Mouse (Mus musculus) CH12.LX (cell line): ENCODE measurements around the gene Arhgap25. TPM values are rescaled to one million over a fixed set of nuclear protein-coding genes. Genes with fewer than 3 reads are reported as not detected.

Experiments
- DNase-seq: peaks from one replicate; pipeline ENCODE4 v3.0.0-alpha.2; 2013; ENCODE audit errors: extremely low read depth
- H3K27ac ChIP-seq: 2 replicates; pipeline ENCODE4 v1.5.1; 2012; ENCODE audit warnings: low read depth, mild to moderate bottlenecking, control low read depth, moderate library complexity; ENCODE audit not compliant: insufficient read depth
- H3K27me3 ChIP-seq: replicated peaks from 2 replicates; pipeline ENCODE3; 2012; ENCODE audit warnings: inconsistent platforms
- H3K36me3 ChIP-seq, 2 experiments: replicated peaks in 1 of 2; 2 replicates each; pipeline versions ENCODE3 to v1.6.1; 2012; ENCODE audit warnings: inconsistent platforms in 1 of 2, low read length in 1 of 2, mild to moderate bottlenecking in 1 of 2, mixed read lengths in 1 of 2, moderate library complexity in 1 of 2; ENCODE audit not compliant: control insufficient read depth in 1 of 2, insufficient read depth in 1 of 2
- H3K4me1 ChIP-seq, 2 experiments: 2 replicates each; pipeline ENCODE4 v1.6.1; 2012; ENCODE audit warnings: inconsistent platforms in 1 of 2, moderate library complexity in 1 of 2; ENCODE audit not compliant: insufficient read depth in 2 of 2, control insufficient read depth in 1 of 2
- H3K4me2 ChIP-seq: 2 replicates; pipeline ENCODE4 v1.6.1; 2012; ENCODE audit warnings: low read depth, mild to moderate bottlenecking, control low read depth; ENCODE audit not compliant: poor library complexity, insufficient read depth, severe bottlenecking
- H3K4me3 ChIP-seq, 3 experiments: fragments of 150-350 bp in 1 of 3; sonication (generic) in 1 of 3; replicated peaks in 1 of 3; 2 replicates each; pipeline versions ENCODE3 to v1.5.1; 2011 to 2012; ENCODE audit warnings: low read depth in 2 of 3, low read length in 2 of 3, mild to moderate bottlenecking in 2 of 3, moderate library complexity in 2 of 3, control low read depth in 1 of 3, improper control_type of control experiment in 1 of 3, inconsistent platforms in 1 of 3, mixed read lengths in 1 of 3; ENCODE audit not compliant: poor library complexity in 1 of 3
- H3K79me2 ChIP-seq: replicated peaks from 2 replicates; pipeline ENCODE4 v1.6.1; 2012; ENCODE audit warnings: mild to moderate bottlenecking, moderate library complexity; ENCODE audit not compliant: control insufficient read depth, poor library complexity, insufficient read depth, severe bottlenecking; ENCODE audit errors: extremely low read depth
- H3K9ac ChIP-seq: 2 replicates; pipeline ENCODE4 v1.6.1; 2012; ENCODE audit warnings: low read depth, mild to moderate bottlenecking, control low read depth, moderate library complexity; ENCODE audit not compliant: insufficient read depth
- H3K9me3 ChIP-seq: replicated peaks from 2 replicates; pipeline ENCODE3; 2012; ENCODE audit warnings: low read length, inconsistent platforms, mixed read lengths
- BHLHE40 ChIP-seq: IDR thresholded peaks from 2 replicates; pipeline ENCODE4 v1.6.1; 2011; ENCODE audit warnings: mild to moderate bottlenecking, low read depth, low read length, improper control_type of control experiment
- CHD1 ChIP-seq: IDR thresholded peaks from 2 replicates; pipeline ENCODE4 v1.6.1; 2012; ENCODE audit warnings: low read depth, low read length, improper control_type of control experiment, inconsistent platforms
- CHD2 ChIP-seq: IDR thresholded peaks from 2 replicates; pipeline ENCODE4 v1.6.1; 2011; ENCODE audit warnings: low read length, improper control_type of control experiment
- CTCF ChIP-seq, 2 experiments: IDR thresholded peaks in 1 of 2; conservative IDR thresholded peaks in 1 of 2; 2 replicates each; pipeline ENCODE4 v1.5.1; 2011 to 2012; ENCODE audit warnings: low read depth in 2 of 2, low read length in 2 of 2, improper control_type of control experiment in 1 of 2, inconsistent platforms in 1 of 2, mild to moderate bottlenecking in 1 of 2, moderate library complexity in 1 of 2
- E2F4 ChIP-seq: IDR thresholded peaks from 2 replicates; pipeline ENCODE4 v1.6.1; 2011; ENCODE audit warnings: low read depth, low read length, improper control_type of control experiment; ENCODE audit not compliant: insufficient replicate concordance
- ELF1 ChIP-seq: IDR thresholded peaks from 2 replicates; pipeline ENCODE4 v1.6.1; 2014; ENCODE audit warnings: low read depth, mild to moderate bottlenecking, inconsistent platforms, low read length, improper control_type of control experiment
- EP300 ChIP-seq: IDR thresholded peaks from 2 replicates; pipeline ENCODE4 v1.6.1; 2011; ENCODE audit warnings: low read length, improper control_type of control experiment
- ETS1 ChIP-seq: conservative IDR thresholded peaks from 2 replicates; pipeline ENCODE4 v1.6.1; 2012; ENCODE audit warnings: low read depth, mild to moderate bottlenecking, inconsistent platforms, low read length, improper control_type of control experiment, moderate library complexity
- GABPA ChIP-seq: IDR thresholded peaks from 2 replicates; pipeline ENCODE4 v1.6.1; 2012; ENCODE audit warnings: low read depth, low read length, improper control_type of control experiment, inconsistent platforms; ENCODE audit not compliant: insufficient replicate concordance
- HCFC1 ChIP-seq: IDR thresholded peaks from 2 replicates; pipeline ENCODE4 v1.6.1; 2012; ENCODE audit warnings: low read depth, mild to moderate bottlenecking, inconsistent platforms, low read length, improper control_type of control experiment
- IRF4 ChIP-seq: IDR thresholded peaks from 2 replicates; pipeline ENCODE4 v1.6.1; 2014; ENCODE audit warnings: low read depth, mild to moderate bottlenecking, inconsistent platforms, low read length, improper control_type of control experiment
- JUN ChIP-seq: IDR thresholded peaks from 2 replicates; pipeline ENCODE4 v1.6.1; 2011; ENCODE audit warnings: low read depth, mild to moderate bottlenecking, low read length, improper control_type of control experiment, moderate library complexity; ENCODE audit not compliant: insufficient read depth
- JUND ChIP-seq: conservative IDR thresholded peaks from 2 replicates; pipeline ENCODE4 v1.6.1; 2011; ENCODE audit warnings: low read depth, low read length, improper control_type of control experiment
- KAT2A ChIP-seq: IDR thresholded peaks from 2 replicates; pipeline ENCODE4 v1.6.1; 2012; ENCODE audit warnings: low read length, improper control_type of control experiment, inconsistent platforms; ENCODE audit not compliant: insufficient replicate concordance
- MAFK ChIP-seq: IDR thresholded peaks from 2 replicates; pipeline ENCODE4 v1.6.1; 2011; ENCODE audit warnings: low read length, improper control_type of control experiment; ENCODE audit not compliant: insufficient replicate concordance
- MAX ChIP-seq: IDR thresholded peaks from 2 replicates; pipeline ENCODE4 v1.6.1; 2011; ENCODE audit warnings: low read length, improper control_type of control experiment
- MAZ ChIP-seq: IDR thresholded peaks from 2 replicates; pipeline ENCODE4 v1.6.1; 2012; ENCODE audit warnings: low read depth, mild to moderate bottlenecking, inconsistent platforms, low read length, improper control_type of control experiment, moderate library complexity
- MEF2A ChIP-seq: IDR thresholded peaks from 2 replicates; pipeline ENCODE4 v1.6.1; 2014; ENCODE audit warnings: low read depth, mild to moderate bottlenecking, inconsistent platforms, low read length, improper control_type of control experiment, borderline replicate concordance
- MXI1 ChIP-seq: IDR thresholded peaks from 2 replicates; pipeline ENCODE4 v1.6.1; 2011; ENCODE audit warnings: mild to moderate bottlenecking, low read depth, low read length, improper control_type of control experiment
- MYC ChIP-seq: IDR thresholded peaks from 2 replicates; pipeline ENCODE4 v1.6.1; 2011; ENCODE audit warnings: low read depth, mild to moderate bottlenecking, improper control_type of control experiment, low read length
- NELFE ChIP-seq: IDR thresholded peaks from 2 replicates; pipeline ENCODE4 v1.6.1; 2011; ENCODE audit warnings: low read depth, low read length, improper control_type of control experiment
- NRF1 ChIP-seq: IDR thresholded peaks from 2 replicates; pipeline ENCODE4 v1.6.1; 2014; ENCODE audit warnings: low read depth, mild to moderate bottlenecking, inconsistent platforms, low read length, improper control_type of control experiment, moderate library complexity
- PAX5 ChIP-seq: IDR thresholded peaks from 2 replicates; pipeline ENCODE4 v1.6.1; 2012; ENCODE audit warnings: low read length, inconsistent platforms, mixed read lengths
- POLR2A ChIP-seq: IDR thresholded peaks from 2 replicates; pipeline ENCODE4 v1.6.1; 2011; ENCODE audit warnings: low read depth, mild to moderate bottlenecking, improper control_type of control experiment, low read length
- POLR2AphosphoS2 ChIP-seq: IDR thresholded peaks from 2 replicates; pipeline ENCODE4 v1.6.1; 2011; ENCODE audit warnings: low read depth, low read length, improper control_type of control experiment
- RAD21 ChIP-seq: IDR thresholded peaks from 2 replicates; pipeline ENCODE4 v1.6.1; 2011; ENCODE audit warnings: low read depth, mild to moderate bottlenecking, low read length, improper control_type of control experiment, moderate library complexity
- RCOR1 ChIP-seq: conservative IDR thresholded peaks from 2 replicates; pipeline ENCODE4 v1.6.1; 2012; ENCODE audit warnings: low read depth, mild to moderate bottlenecking, inconsistent platforms, low read length, improper control_type of control experiment
- SMC3 ChIP-seq: IDR thresholded peaks from 2 replicates; pipeline ENCODE4 v1.6.1; 2011; ENCODE audit warnings: low read depth, low read length, improper control_type of control experiment
- TBP ChIP-seq: conservative IDR thresholded peaks from 2 replicates; pipeline ENCODE4 v1.6.1; 2011; ENCODE audit warnings: low read depth, low read length, improper control_type of control experiment
- TCF12 ChIP-seq: IDR thresholded peaks from 2 replicates; pipeline ENCODE4 v1.6.1; 2014; ENCODE audit warnings: low read depth, mild to moderate bottlenecking, inconsistent platforms, low read length, improper control_type of control experiment
- UBTF ChIP-seq: IDR thresholded peaks from 2 replicates; pipeline ENCODE4 v1.6.1; 2012; ENCODE audit warnings: low read depth, mild to moderate bottlenecking, inconsistent platforms, low read length, improper control_type of control experiment, moderate library complexity
- USF1 ChIP-seq: IDR thresholded peaks from 2 replicates; pipeline ENCODE4 v1.6.1; 2014; ENCODE audit warnings: low read depth, mild to moderate bottlenecking, inconsistent platforms, low read length, improper control_type of control experiment
- USF2 ChIP-seq: conservative IDR thresholded peaks from 2 replicates; pipeline ENCODE4 v1.6.1; 2011; ENCODE audit warnings: low read depth, low read length, improper control_type of control experiment
- ZC3H11A ChIP-seq: IDR thresholded peaks from 2 replicates; pipeline ENCODE4 v1.6.1; 2012; ENCODE audit warnings: low read depth, mild to moderate bottlenecking, inconsistent platforms, low read length, improper control_type of control experiment
- ZKSCAN1 ChIP-seq: IDR thresholded peaks from 2 replicates; pipeline ENCODE4 v1.6.1; 2012; ENCODE audit warnings: low read depth, inconsistent platforms, low read length, improper control_type of control experiment, borderline replicate concordance
- ZMIZ1 ChIP-seq: IDR thresholded peaks from 2 replicates; pipeline ENCODE4 v1.6.1; 2012; ENCODE audit warnings: low read depth, mild to moderate bottlenecking, inconsistent platforms, low read length, improper control_type of control experiment
- ZNF384 ChIP-seq: IDR thresholded peaks from 2 replicates; pipeline ENCODE4 v1.6.1; 2012; ENCODE audit warnings: low read depth, low read length, improper control_type of control experiment, inconsistent platforms
- dilution Hi-C: fragments of 300-500 bp; cut with MboI; formaldehyde crosslinking; loops from 2 replicates; pipeline ENCODE4 v1.14.3; 2020; ENCODE audit warnings: low sequenced_read_pairs; ENCODE audit not compliant: extremely low pct_unique_long_range_greater_than_20kb, extremely low pct_ligation_motif_present
- in situ Hi-C: fragments of 300-500 bp; cut with MboI; formaldehyde crosslinking; loops from 3 replicates; pipeline ENCODE4 v1.14.3; 2019; ENCODE audit warnings: low sequenced_read_pairs, low pct_ligation_motif_present, low pct_unique_long_range_greater_than_20kb, mixed read lengths
- polyA plus RNA-seq: library from polyadenylated mRNA; unstranded; fragments of >175 nt; gene quantifications from 2 replicates; pipeline ENCODE4 v1.2.1, GENCODE M21; 2012; ENCODE audit warnings: low read depth; ENCODE audit not compliant: insufficient read length
- total RNA-seq, 2 experiments: library from RNA; depleted of rRNA; stranded (reverse); fragments of 300-350 nt in 1 of 2; fragments of >200 nt in 1 of 2; gene quantifications; 2 replicates each; pipeline ENCODE4 v1.2.3; 2012 to 2014

The Arhgap25 gene
- total and polyA plus RNA-seq, 3 experiments = 11.7 to 16.5 (median 12.5) TPM

- peak overlapping the region; percentile 32; the same call in 1 of the 2 replicates for H3K27ac ChIP-seq
- H3K4me1 ChIP-seq = peaks cover 12 to 72% of the 10 kb centered on the region in 2 experiments
- peak overlapping the region; percentile 59 for H3K9ac ChIP-seq
- H3K79me2 ChIP-seq = peaks cover 18% of the 10 kb centered on the region
- peak overlapping the region; percentile 99 for H3K4me2 ChIP-seq
- H3K9me3 ChIP-seq = no peaks in the 10 kb centered on the region
- dilution Hi-C loops = no loop called here
- H3K36me3 ChIP-seq = peaks cover 4 to 30% of the 10 kb centered on the region in 2 experiments
- H3K4me3 ChIP-seq = peak overlapping the region; percentile 69 to 97 (median 70)
- TF ChIP-seq MAFK (no peak), GABPA (no peak), JUND (no peak), CHD2 (no peak), UBTF (no peak), NELFE (no peak), MAZ (no peak), ZC3H11A (no peak), BHLHE40 (no peak), CHD1 (no peak), ZKSCAN1 (no peak), MXI1 (no peak), RCOR1 (no peak), TCF12 (peak; percentile 35; the same call in 1 of the 2 replicates), CTCF (conservative IDR thresholded peaks at IDR 0.05 in 1 of 2, IDR thresholded peaks at IDR 0.05 in 1 of 2; ENCODE audit: low read depth in 2 of 2, low read length in 2 of 2) (no peak), MYC (peak; percentile 38; the same call in 1 of the 2 replicates), ETS1 (peak; percentile 8; the same call in 1 of the 2 replicates), POLR2A (no peak), NRF1 (no peak), E2F4 (no peak), JUN (no peak), KAT2A (no peak), PAX5 (no peak), SMC3 (no peak), ZNF384 (no peak), POLR2AphosphoS2 (no peak), USF2 (no peak), MEF2A (no peak), ZMIZ1 (no peak), HCFC1 (no peak), IRF4 (peak; percentile 82), ELF1 (no peak), USF1 (no peak), MAX (no peak), RAD21 (no peak), TBP (0 out of 2 replicates have a peak, but pooled peaks have one; percentile 43), EP300 (peak; percentile 19; the same call in 1 of the 2 replicates)
- no peak for DNase-seq
- H3K27me3 ChIP-seq = no peaks in the 10 kb centered on the region
- in situ Hi-C loops = no loop called here
These were observed 1.5 kb downstream of the Arhgap25 start for GRCm38 (mm10) chr6:87531456-87532015.
